Mouse (Mus musculus) liver, embryonic 14.5 days (tissue): Measurements from ENCODE around the gene Six1.

Experiments
- CTCF ChIP-seq: IDR thresholded peaks from 2 replicates; pipeline ENCODE4 v1.5.1; 2016; ENCODE audit warnings: antibody characterized with exemption, low read depth, control low read depth
- EP300 ChIP-seq: IDR thresholded peaks from 2 replicates; pipeline ENCODE4 v1.6.1; 2016; ENCODE audit warnings: antibody characterized with exemption, low read depth

DNA sequence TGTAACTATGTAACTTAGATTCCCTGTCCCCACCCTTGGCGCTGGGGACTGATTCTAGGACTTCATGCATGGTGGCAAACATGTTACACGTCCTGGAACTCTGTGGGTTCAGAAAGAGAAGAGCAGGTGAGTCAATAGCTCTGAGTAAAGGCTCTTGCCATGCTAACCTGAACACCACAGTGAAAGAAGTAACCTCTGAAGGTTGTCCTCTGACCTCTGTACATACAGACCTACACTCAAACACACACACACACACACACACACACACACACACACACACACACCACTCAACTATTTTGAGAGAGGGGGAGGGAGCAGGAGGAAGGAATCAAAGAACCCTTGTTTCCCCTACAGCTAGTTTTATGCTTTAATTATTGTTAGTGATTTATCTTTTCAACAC, 40.5 kb upstream of the Six1 start:
- TF ChIP-seq EP300 (no peak), CTCF (no peak)
